In the genomic region with DNA sequence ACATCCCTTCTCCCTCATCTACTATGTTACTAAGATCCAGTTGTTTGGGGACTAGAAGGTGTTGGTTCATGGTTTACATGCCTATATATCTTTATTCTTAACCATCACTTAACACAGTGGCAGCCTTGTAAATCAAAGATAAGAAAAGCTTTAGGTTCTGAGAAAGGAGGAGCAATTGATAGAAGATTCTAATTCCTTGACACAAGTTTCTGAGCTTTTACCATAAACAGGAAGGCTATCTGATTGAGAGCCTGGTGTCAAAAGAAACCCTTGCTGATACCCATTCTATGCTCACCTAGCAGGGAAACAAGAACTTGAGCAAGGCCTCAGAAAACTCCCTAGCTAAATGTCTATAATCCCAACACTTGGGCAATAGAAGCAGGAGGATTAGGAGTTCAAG, we compare ENCODE assay signal across 22 mouse cellular contexts.
"Had no signal": no experiment of that assay in that cellular context is flagged by ENCODE, and none has a peak within 500 bp of the region (broad histone marks: within the 10 kb centered on the region; RNA-seq: fewer than 3 reads in every experiment).

No protein-coding gene starts in this region.

- H3K9ac ChIP-seq: forebrain, postnatal 0 days; heart, embryonic 13.5 days; heart, embryonic 15.5 days; hindbrain, embryonic 13.5 days; hindbrain, embryonic 15.5 days; limb, embryonic 12.5 days had no signal

- H3K9me3 ChIP-seq: heart, embryonic 13.5 days; heart, embryonic 15.5 days; hindbrain, embryonic 13.5 days; hindbrain, embryonic 15.5 days; limb, embryonic 10.5 days; limb, embryonic 12.5 days had no signal

- H3K4me2 ChIP-seq: heart, embryonic 11.5 days; heart, embryonic 13.5 days; heart, embryonic 15.5 days; hindbrain, embryonic 13.5 days; hindbrain, embryonic 15.5 days; limb, embryonic 12.5 days had no signal

- H3K36me3 ChIP-seq: heart, embryonic 13.5 days; heart, embryonic 15.5 days; hindbrain, embryonic 13.5 days; hindbrain, embryonic 15.5 days; limb, embryonic 10.5 days; limb, embryonic 12.5 days had no signal

- H3K4me3 ChIP-seq: heart, adult 2 months; heart, embryonic 13.5 days; heart, embryonic 15.5 days; hindbrain, embryonic 13.5 days; hindbrain, embryonic 15.5 days; limb, embryonic 10.5 days; limb, embryonic 12.5 days had no signal

- ATAC-seq: forebrain, postnatal 0 days; hindbrain, postnatal 0 days; intestine, embryonic 16.5 days had no signal

- H3K27ac ChIP-seq: heart, adult 2 months; heart, embryonic 13.5 days; heart, embryonic 15.5 days; hindbrain, embryonic 13.5 days; hindbrain, embryonic 15.5 days; hindbrain, postnatal 0 days; limb, embryonic 10.5 days; limb, embryonic 12.5 days had no signal

- H3K27me3 ChIP-seq: heart, embryonic 13.5 days; heart, embryonic 15.5 days; hindbrain, embryonic 13.5 days; hindbrain, embryonic 15.5 days; limb, embryonic 12.5 days had no signal

- H3K4me1 ChIP-seq: hindbrain, embryonic 13.5 days; hindbrain, embryonic 15.5 days had no signal

- DNase-seq: forebrain, postnatal 0 days; gastrocnemius, postnatal 14 days; gastrocnemius, postnatal 36 days; heart, adult 2 months; heart, postnatal 14 days; heart, postnatal 36 days; kidney, adult 11 months; kidney, adult 2 months; kidney, postnatal 10 days; kidney, postnatal 25 days; kidney, postnatal 4 days; layer of hippocampus, adult 9-11 months; layer of hippocampus, postnatal 36 days had no signal
